Mouse (Mus musculus): ENCODE measurements around the gene Psma1. TPM values are rescaled to one million over a fixed set of nuclear protein-coding genes. Genes with fewer than 3 reads are reported as not detected.

The Psma1 gene
- total RNA-seq, 2 experiments from 2014 or later = 143 TPM

DNA sequence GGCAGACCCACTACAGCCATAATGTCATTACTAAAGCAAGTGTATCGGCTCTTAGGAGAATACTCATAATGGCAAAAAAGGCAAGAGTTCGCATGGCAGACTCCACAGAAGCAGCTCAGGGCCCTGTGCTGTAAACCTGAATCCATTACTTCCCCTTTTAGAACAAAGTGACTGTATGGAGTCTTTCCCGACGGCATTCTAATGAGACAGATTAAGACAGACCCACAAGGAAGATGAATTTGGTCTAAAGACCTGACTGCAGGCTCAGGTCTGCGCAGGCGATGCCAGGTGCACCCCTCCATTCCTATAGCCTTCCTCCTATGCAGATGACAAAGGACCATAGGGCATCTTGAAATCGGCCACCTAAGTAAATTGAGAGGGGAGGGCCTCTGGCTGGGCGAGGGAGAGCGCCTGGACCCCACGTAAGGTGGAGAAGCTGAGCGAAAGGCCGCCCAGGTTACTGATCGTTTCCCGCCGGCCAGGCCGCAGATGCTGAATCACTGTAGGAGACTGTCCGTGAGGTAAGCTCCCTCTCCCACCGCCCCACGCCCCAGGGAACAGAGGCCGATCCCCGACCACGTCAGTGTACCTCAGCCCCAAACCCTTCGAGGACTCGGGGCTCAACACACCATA is 430 bp downstream of the Psma1 start:
- no peak for DNase-seq

DNA sequence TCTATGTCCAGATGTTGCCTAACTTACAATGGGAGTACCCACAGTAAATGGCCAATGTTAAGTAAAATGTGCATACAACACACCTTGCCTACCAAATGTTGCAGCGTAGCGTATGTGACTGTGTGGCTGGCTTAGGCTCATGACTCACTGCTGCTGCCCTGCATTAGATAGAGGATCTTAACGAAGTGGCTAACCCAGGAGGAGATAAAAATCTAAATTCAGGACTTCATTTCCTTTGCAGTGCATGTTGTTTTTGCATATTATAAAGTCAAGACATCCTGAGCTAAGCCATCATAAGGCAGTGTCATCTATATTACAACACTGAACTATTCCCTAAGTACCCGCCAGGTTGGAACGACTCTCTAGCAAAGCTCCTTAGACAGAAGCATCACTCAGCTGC is 7.5 kb downstream of the Psma1 start:
- no peak for DNase-seq

DNA sequence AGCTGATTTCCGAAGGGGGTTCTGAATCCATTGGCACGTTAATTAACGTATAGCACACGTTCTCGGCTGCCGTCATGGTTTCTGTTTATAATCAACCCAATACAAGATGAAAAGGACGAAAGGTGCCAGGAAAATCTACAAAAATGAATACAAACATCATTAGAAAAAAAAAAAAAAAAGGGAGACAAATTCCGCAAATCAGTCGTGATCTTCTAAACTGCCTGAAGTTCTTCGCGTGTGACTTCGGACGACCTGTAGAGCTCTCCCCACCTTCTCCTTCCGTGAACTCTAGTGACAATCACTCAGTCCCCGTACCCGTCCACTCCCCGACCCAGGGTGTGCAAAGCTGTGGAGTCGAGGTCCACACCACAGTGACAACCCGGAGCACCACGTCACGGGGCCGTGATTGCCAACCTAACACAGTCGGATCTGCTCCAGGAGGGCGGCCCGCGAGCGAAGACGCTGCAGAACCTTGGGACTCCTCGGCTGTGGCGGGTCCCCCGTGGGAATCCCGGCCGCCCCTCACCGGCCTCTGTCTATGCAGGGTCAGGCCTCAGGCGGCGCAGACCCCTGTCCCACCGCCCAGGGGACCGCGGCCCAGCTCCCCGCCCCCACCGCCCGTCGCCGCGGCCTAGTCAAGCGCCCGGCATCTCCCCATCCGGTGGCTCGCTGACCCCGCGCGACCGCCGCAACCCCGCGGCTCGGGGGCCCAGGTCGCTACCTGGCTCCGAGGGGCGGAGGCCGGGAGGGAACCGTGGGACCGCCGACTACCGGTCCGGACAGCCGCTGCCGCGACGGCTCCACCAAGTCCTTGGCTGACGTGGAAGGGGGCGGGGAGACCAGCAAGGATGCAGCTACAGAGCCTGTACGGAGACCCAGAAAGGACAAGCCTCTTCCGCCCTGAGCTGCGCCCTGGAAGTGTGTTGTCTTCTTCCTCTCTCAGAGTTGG is 21.8 kb downstream of the Psma1 start, which contains the start of gene Copb1:
TSS of gene Copb1 (minus strand) at position 827 of the 949 bp plus-strand sequence.
- peak; percentile 96 for DNase-seq

DNA sequence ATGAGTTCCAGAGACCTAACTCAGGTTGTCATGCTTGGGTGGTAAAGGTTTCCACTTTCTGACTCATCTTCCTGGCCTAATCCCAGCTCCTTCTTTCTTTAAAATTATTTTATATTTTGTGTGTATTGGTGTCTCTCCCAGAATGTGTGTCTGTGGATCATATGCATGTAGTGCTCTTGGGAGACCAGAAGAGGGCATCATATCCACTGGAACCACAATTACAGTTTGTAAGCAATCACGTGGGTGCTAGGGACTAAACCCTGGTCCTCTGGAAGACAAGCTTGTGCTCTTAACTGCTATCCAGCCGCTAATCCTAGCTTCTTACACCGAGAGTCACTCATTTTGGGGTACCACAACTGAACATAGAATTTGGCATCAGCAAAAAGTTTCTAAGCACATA is 24.2 kb downstream of the Psma1 start:
- DNase-seq = no peak

DNA sequence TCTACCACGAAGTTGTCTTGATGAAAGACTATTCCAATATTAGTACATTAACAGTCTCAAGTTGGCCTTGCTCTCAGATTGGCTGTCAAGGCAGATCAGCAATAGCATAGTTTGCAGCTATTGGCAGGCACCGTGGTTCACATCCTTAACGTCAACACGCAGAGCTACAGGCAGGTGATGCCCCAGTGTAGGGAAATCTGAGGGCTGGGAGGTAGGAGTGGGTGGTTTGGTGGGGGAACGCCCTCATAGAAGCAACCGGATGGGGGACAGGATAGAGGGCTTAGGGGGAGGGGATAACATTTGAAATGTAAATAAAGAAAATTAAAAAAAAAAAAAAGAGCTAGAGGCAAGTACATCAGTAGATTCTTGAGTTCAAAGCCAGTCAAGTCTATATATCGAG is 41.9 kb downstream of the Psma1 start:
- DNase-seq = no peak

DNA sequence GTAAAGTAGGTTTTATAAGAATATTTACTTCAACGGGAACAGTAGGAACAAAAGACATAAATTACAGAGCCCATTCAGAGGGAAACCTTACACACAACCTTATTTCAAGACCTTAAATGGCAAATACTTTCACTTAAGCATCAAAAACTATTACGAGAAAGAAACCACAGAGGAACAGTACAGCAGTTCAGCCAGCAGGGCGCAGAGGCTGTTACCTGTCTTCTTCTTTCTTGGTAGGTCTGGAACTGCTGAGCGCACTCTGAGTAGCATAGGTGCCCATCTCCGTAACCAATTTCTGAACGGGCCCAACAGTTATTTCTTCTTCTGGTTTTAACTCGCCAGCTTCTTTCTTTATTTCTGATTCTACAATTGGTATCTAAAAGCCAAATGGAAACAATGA is 42.9 kb downstream of the Psma1 start:
- no peak for DNase-seq

DNA sequence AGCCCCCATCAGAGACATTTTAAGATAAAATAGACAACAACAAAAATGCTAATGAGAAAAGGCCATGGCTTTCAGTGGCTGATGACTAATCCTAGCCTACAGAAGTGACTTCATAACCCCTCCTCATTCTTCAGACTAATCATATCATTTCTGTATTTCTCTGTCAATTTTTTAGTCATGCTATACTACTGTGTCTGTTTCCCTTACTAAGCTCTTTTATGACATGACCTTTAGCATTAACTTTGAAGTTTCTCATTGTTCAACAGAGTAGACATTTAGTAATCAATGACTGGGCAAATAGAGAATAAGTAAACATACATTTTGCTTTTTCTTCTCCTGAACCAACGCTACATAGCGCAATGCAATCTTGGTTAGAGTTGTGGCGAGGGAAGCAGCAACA is 44.1 kb downstream of the Psma1 start:
- DNase-seq = no peak

DNA sequence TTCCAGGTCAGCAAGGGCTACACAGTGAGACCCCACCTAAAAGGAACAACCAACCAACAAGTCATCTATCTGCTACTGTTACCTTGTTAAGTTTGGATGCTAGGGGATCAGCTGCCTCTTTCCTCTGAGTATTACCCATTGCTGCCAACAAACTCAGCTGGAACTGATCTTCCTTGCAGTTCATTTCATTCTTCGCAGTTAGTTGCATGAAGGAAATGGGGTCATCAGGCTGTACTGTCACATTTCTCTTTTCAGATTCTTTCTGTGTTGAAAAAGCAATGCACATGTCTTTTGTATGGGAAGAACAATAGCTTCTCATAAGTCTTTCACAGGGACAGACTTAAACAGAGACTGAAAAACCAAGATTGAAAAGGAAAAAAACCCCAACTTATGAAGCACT is 49.4 kb downstream of the Psma1 start:
- no peak for DNase-seq

DNA sequence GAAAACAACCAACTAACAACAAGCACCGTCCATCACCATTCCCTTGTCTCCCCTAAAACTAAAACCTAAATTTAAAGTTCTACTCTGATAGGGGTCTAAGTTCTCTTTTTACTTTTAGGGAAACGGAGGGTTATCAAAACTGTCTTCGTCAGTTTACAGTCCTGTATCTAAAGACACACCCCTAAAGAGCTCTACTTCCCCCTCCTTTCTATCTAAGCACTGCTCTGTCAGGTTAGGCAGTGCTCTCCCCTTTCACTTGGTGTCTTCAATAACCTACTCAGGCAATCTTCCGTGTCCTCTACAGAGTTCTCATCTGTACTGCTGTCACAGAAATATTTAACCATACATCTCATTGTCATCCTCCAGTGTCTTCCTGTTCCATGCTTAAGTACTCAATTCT is 55.5 kb downstream of the Psma1 start:
- no peak for DNase-seq

DNA sequence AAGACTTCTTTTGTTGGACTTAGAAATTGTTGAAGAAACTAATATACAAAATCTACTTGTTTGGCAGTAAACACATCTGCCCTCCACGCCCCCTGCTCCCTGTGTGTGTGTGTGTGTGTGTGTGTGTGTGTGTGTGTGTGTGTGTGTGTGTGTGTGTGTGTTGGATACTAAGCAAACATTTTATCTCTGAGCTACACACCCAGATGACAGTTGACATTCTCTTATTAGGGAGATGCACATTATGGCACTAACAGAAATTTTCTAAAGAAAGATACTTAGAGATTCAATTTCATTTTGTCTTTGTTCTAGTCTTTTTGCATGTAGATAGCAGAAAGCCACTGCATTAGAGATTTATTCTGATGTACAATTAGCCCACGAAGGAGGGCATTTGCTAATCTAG is 59.0 kb downstream of the Psma1 start:
- DNase-seq = no peak

Other genes starting within 250 kb of the Psma1 start
- 10 to 100 TPM; 48.8 to 55.6 TPM for gene Rras2, start 158.3 kb downstream of the Psma1 start, total RNA-seq (2021)
- gene Copb1, start 21.4 kb downstream of the Psma1 start, total RNA-seq (2021) = 10 to 100 TPM; 42.4 to 44.1 TPM
- gene Pde3b, start 139.2 kb upstream of the Psma1 start, total RNA-seq (2021) = 10 to 100 TPM in 1 of 2 experiments, 1 to 10 TPM in 1; 4.7 to 10.1 TPM

Data from heart, adult 18-20 months (tissue).